Mouse (Mus musculus) hindbrain, embryonic 10.5 days (tissue): ENCODE results near the gene Myof. TPM values are rescaled to one million over a fixed set of nuclear protein-coding genes. Genes with fewer than 3 reads are reported as not detected.
A peak's percentile ranks its signal among the peaks of the same experiment; 100 is the strongest.

Experiments
- DNase-seq: peaks from one replicate; pipeline ENCODE4 v3.0.0-alpha.2; 2017; ENCODE audit warnings: low spot score
- H3K27ac ChIP-seq: fragments of 300-500 bp; sonication (generic); 2 replicates; pipeline ENCODE4 v1.5.1; 2016; ENCODE audit warnings: mild to moderate bottlenecking, moderate library complexity
- H3K27me3 ChIP-seq: fragments of 300-500 bp; sonication (generic); 2 replicates; pipeline ENCODE4 v1.6.1; 2016; ENCODE audit warnings: mild to moderate bottlenecking; ENCODE audit not compliant: poor library complexity, insufficient read depth, severe bottlenecking
- H3K36me3 ChIP-seq: fragments of 300-500 bp; sonication (generic); 2 replicates; pipeline ENCODE4 v1.6.1; 2016; ENCODE audit warnings: mild to moderate bottlenecking, moderate library complexity
- H3K4me1 ChIP-seq: fragments of 300-500 bp; sonication (generic); replicated peaks from 2 replicates; pipeline ENCODE4 v1.6.1; 2016; ENCODE audit warnings: mild to moderate bottlenecking
- H3K4me3 ChIP-seq: fragments of 300-500 bp; sonication (generic); 2 replicates; pipeline ENCODE4 v1.5.1; 2016; ENCODE audit warnings: mild to moderate bottlenecking, moderate library complexity
- H3K9me3 ChIP-seq: fragments of 300-500 bp; sonication (generic); 2 replicates; pipeline ENCODE4 v1.6.1; 2016; ENCODE audit warnings: mild to moderate bottlenecking, moderate library complexity
- WGBS: fragments of 180-500 bp; shearing (Covaris S2); methylation state at CpG from one replicate; pipeline ENCODE4 v1.1.7; 2016; 5-methylcytosine and 5-hydroxymethylcytosine counted together
- polyA plus RNA-seq: library from polyadenylated mRNA; unstranded; fragments of >200 nt; fragmentation: Nextera tagmentation; extraction: Ambion mirVana; gene quantifications from 2 replicates; pipeline ENCODE4 v1.2.1, GENCODE M21; 2016

Myof gene
- polyA plus RNA-seq, result 2.2 and 2.4 TPM in 2 replicates

- peak; percentile 49 for DNase-seq
- Histone ChIP-seq H3K27me3 (peaks cover 49% of the 10 kb centered on the region), H3K4me1 (peaks cover 19% of the 10 kb centered on the region), H3K36me3 (no peaks in the 10 kb centered on the region), H3K9me3 (no peaks in the 10 kb centered on the region), H3K4me3 (peak within 1 kb of the TSS; percentile 55), H3K27ac (peak within 1 kb of the TSS; percentile 76)
- under 1% methylated on average over 28 of the region's 28 CpGs for WGBS
These were observed at the start of gene Myof for GRCm38 (mm10) chr19:38043281-38043981. Gene Myof (minus strand): TSS chr19:38043577.

GRCm38 (mm10) chr19:38091512-38091985, 48.2 kb upstream of the Myof start:
- no peak overlapping the region for H3K4me3 ChIP-seq
- peaks cover 31% of the 10 kb centered on the region for H3K27me3 ChIP-seq
- peaks cover 6% of the 10 kb centered on the region for H3K4me1 ChIP-seq
- 55% methylated on average over 4 of the region's 4 CpGs for WGBS
- no peak for DNase-seq
- H3K27ac ChIP-seq, result no peak overlapping the region
- no peaks in the 10 kb centered on the region for H3K36me3 ChIP-seq
- H3K9me3 ChIP-seq, result no peaks in the 10 kb centered on the region

GRCm38 (mm10) chr19:38089358-38089757, 46.0 kb upstream of the Myof start:
- no peaks in the 10 kb centered on the region for H3K9me3 ChIP-seq
- H3K27ac ChIP-seq, result no peak overlapping the region
- 89% methylated on average over 8 of the region's 8 CpGs for WGBS
- peaks cover 13% of the 10 kb centered on the region; the same call in 1 of the 2 replicates for H3K27me3 ChIP-seq
- H3K4me1 ChIP-seq, result peaks cover 6% of the 10 kb centered on the region; the same call in 1 of the 2 replicates
- no peaks in the 10 kb centered on the region for H3K36me3 ChIP-seq
- no peak overlapping the region for H3K4me3 ChIP-seq
- DNase-seq, result no peak

GRCm38 (mm10) chr19:38086948-38087551, 43.7 kb upstream of the Myof start:
- WGBS, result 68% methylated on average over 11 of the region's 11 CpGs
- Histone ChIP-seq H3K27me3 (0 out of 2 replicates have a peak, but pooled peaks cover 3% of the 10 kb centered on the region), H3K9me3 (no peaks in the 10 kb centered on the region), H3K27ac (no peak overlapping the region), H3K4me1 (peaks cover 6% of the 10 kb centered on the region; the same call in 1 of the 2 replicates), H3K4me3 (no peak overlapping the region), H3K36me3 (no peaks in the 10 kb centered on the region)
- peak; percentile 7 for DNase-seq

- Histone ChIP-seq H3K36me3 (no peaks in the 10 kb centered on the region), H3K4me3 (no peak overlapping the region), H3K9me3 (no peaks in the 10 kb centered on the region), H3K27ac (no peak overlapping the region), H3K27me3 (0 out of 2 replicates have a peak, but pooled peaks cover 3% of the 10 kb centered on the region), H3K4me1 (no peaks in the 10 kb centered on the region)
- DNase-seq, result no peak
- WGBS, result 88% methylated on average over 4 of the region's 4 CpGs
These were observed 42.5 kb upstream of the Myof start for GRCm38 (mm10) chr19:38085841-38086240.

- DNase-seq, result no peak
- Histone ChIP-seq H3K27me3 (0 out of 2 replicates have a peak, but pooled peaks cover 3% of the 10 kb centered on the region), H3K9me3 (no peaks in the 10 kb centered on the region), H3K4me1 (no peaks in the 10 kb centered on the region), H3K27ac (no peak overlapping the region), H3K36me3 (no peaks in the 10 kb centered on the region), H3K4me3 (no peak overlapping the region)
- WGBS, result 78% methylated on average over 5 of the region's 5 CpGs
These were observed 39.7 kb upstream of the Myof start for GRCm38 (mm10) chr19:38082931-38083525.

GRCm38 (mm10) chr19:38081361-38081760, 38.0 kb upstream of the Myof start:
- H3K4me1 ChIP-seq, result no peaks in the 10 kb centered on the region
- no peak overlapping the region for H3K4me3 ChIP-seq
- WGBS, result 82% methylated on average over 3 of the region's 3 CpGs
- H3K9me3 ChIP-seq, result no peaks in the 10 kb centered on the region
- H3K27ac ChIP-seq, result no peak overlapping the region
- no peak for DNase-seq
- H3K36me3 ChIP-seq, result no peaks in the 10 kb centered on the region
- H3K27me3 ChIP-seq, result 0 out of 2 replicates have a peak, but pooled peaks cover 3% of the 10 kb centered on the region

GRCm38 (mm10) chr19:38077851-38078540, 34.6 kb upstream of the Myof start:
- Histone ChIP-seq H3K27ac (no peak overlapping the region), H3K36me3 (peaks cover 16% of the 10 kb centered on the region), H3K4me1 (no peaks in the 10 kb centered on the region), H3K27me3 (no peaks in the 10 kb centered on the region), H3K4me3 (no peak overlapping the region), H3K9me3 (no peaks in the 10 kb centered on the region)
- DNase-seq, result no peak
- WGBS, result 85% methylated on average over 3 of the region's 3 CpGs

GRCm38 (mm10) chr19:38076251-38076650, 32.9 kb upstream of the Myof start:
- no peak overlapping the region for H3K4me3 ChIP-seq
- no peaks in the 10 kb centered on the region for H3K4me1 ChIP-seq
- H3K36me3 ChIP-seq, result peaks cover 34% of the 10 kb centered on the region
- WGBS, result 86% methylated on average over 2 of the region's 2 CpGs
- no peak overlapping the region for H3K27ac ChIP-seq
- no peak for DNase-seq
- H3K9me3 ChIP-seq, result no peaks in the 10 kb centered on the region
- H3K27me3 ChIP-seq, result no peaks in the 10 kb centered on the region

GRCm38 (mm10) chr19:38075051-38075450, 31.7 kb upstream of the Myof start:
- peaks cover 46% of the 10 kb centered on the region for H3K36me3 ChIP-seq

GRCm38 (mm10) chr19:38073226-38073625, 29.8 kb upstream of the Myof start:
- H3K9me3 ChIP-seq, result no peaks in the 10 kb centered on the region
- H3K36me3 ChIP-seq, result peaks cover 64% of the 10 kb centered on the region
- 96% methylated on average over 5 of the region's 5 CpGs for WGBS
- no peak overlapping the region for H3K4me3 ChIP-seq
- H3K27me3 ChIP-seq, result no peaks in the 10 kb centered on the region
- H3K4me1 ChIP-seq, result no peaks in the 10 kb centered on the region
- H3K27ac ChIP-seq, result no peak overlapping the region
- DNase-seq, result no peak

More at GRCm38 (mm10) chr19:38075051-38075450, 31.7 kb upstream of the Myof start:
- H3K27ac ChIP-seq, result no peak overlapping the region
- no peaks in the 10 kb centered on the region for H3K4me1 ChIP-seq
- H3K27me3 ChIP-seq, result no peaks in the 10 kb centered on the region
- H3K4me3 ChIP-seq, result no peak overlapping the region
- DNase-seq, result no peak
- 83% methylated on average over 11 of the region's 11 CpGs for WGBS
- H3K9me3 ChIP-seq, result no peaks in the 10 kb centered on the region

- 94% methylated on average over 1 of the region's 1 CpGs for WGBS
- no peak for DNase-seq
- Histone ChIP-seq H3K4me1 (no peaks in the 10 kb centered on the region), H3K4me3 (no peak overlapping the region), H3K36me3 (peaks cover 90% of the 10 kb centered on the region), H3K27me3 (no peaks in the 10 kb centered on the region), H3K9me3 (no peaks in the 10 kb centered on the region), H3K27ac (no peak overlapping the region)
These were observed 20.7 kb upstream of the Myof start for GRCm38 (mm10) chr19:38064051-38064450.
